Mouse (Mus musculus) spleen, adult 2 months (tissue): ENCODE results near the gene Igf2bp1.

Source experiments
- CTCF ChIP-seq: fragments of 200-500 bp; IDR thresholded peaks from 2 replicates; pipeline ENCODE4 v1.5.1; 2011; ENCODE audit warnings: mild to moderate bottlenecking, inconsistent platforms; ENCODE audit not compliant: insufficient read depth, insufficient read length, insufficient replicate concordance; ENCODE audit errors: extremely low read depth
- POLR2A ChIP-seq: fragments of 200-500 bp; IDR thresholded peaks from 2 replicates; pipeline ENCODE4 v1.6.1; 2011; ENCODE audit warnings: low read depth, low read length, inconsistent platforms

GRCm38 (mm10) chr11:96034116-96034515 lies 28.4 kb upstream of the Igf2bp1 start:
- TF ChIP-seq CTCF: no peak
- no peak for TF ChIP-seq POLR2A
